Mouse (Mus musculus) CH12.LX (cell line): ENCODE data around the gene Vmn1r3. TPM values are rescaled to one million over a fixed set of nuclear protein-coding genes. Genes with fewer than 3 reads are reported as not detected.

Experiments
- DNase-seq: peaks from one replicate; pipeline ENCODE4 v3.0.0-alpha.2; 2013; ENCODE audit errors: extremely low read depth
- H3K27ac ChIP-seq: 2 replicates; pipeline ENCODE4 v1.5.1; 2012; ENCODE audit warnings: low read depth, mild to moderate bottlenecking, control low read depth, moderate library complexity; ENCODE audit not compliant: insufficient read depth
- H3K27me3 ChIP-seq: replicated peaks from 2 replicates; pipeline ENCODE3; 2012; ENCODE audit warnings: inconsistent platforms
- H3K36me3 ChIP-seq, 2 experiments: replicated peaks in 1 of 2; 2 replicates each; pipeline versions ENCODE3 to v1.6.1; 2012; ENCODE audit warnings: inconsistent platforms in 1 of 2, low read length in 1 of 2, mild to moderate bottlenecking in 1 of 2, mixed read lengths in 1 of 2, moderate library complexity in 1 of 2; ENCODE audit not compliant: control insufficient read depth in 1 of 2, insufficient read depth in 1 of 2
- H3K4me1 ChIP-seq, 2 experiments: 2 replicates each; pipeline ENCODE4 v1.6.1; 2012; ENCODE audit warnings: inconsistent platforms in 1 of 2, moderate library complexity in 1 of 2; ENCODE audit not compliant: insufficient read depth in 2 of 2, control insufficient read depth in 1 of 2
- H3K4me2 ChIP-seq: 2 replicates; pipeline ENCODE4 v1.6.1; 2012; ENCODE audit warnings: low read depth, mild to moderate bottlenecking, control low read depth; ENCODE audit not compliant: poor library complexity, insufficient read depth, severe bottlenecking
- H3K4me3 ChIP-seq, 3 experiments: fragments of 150-350 bp in 1 of 3; sonication (generic) in 1 of 3; replicated peaks in 1 of 3; 2 replicates each; pipeline versions ENCODE3 to v1.5.1; 2011 to 2012; ENCODE audit warnings: low read depth in 2 of 3, low read length in 2 of 3, mild to moderate bottlenecking in 2 of 3, moderate library complexity in 2 of 3, control low read depth in 1 of 3, improper control_type of control experiment in 1 of 3, inconsistent platforms in 1 of 3, mixed read lengths in 1 of 3; ENCODE audit not compliant: poor library complexity in 1 of 3
- H3K79me2 ChIP-seq: replicated peaks from 2 replicates; pipeline ENCODE4 v1.6.1; 2012; ENCODE audit warnings: mild to moderate bottlenecking, moderate library complexity; ENCODE audit not compliant: control insufficient read depth, poor library complexity, insufficient read depth, severe bottlenecking; ENCODE audit errors: extremely low read depth
- H3K9ac ChIP-seq: 2 replicates; pipeline ENCODE4 v1.6.1; 2012; ENCODE audit warnings: low read depth, mild to moderate bottlenecking, control low read depth, moderate library complexity; ENCODE audit not compliant: insufficient read depth
- H3K9me3 ChIP-seq: replicated peaks from 2 replicates; pipeline ENCODE3; 2012; ENCODE audit warnings: low read length, inconsistent platforms, mixed read lengths
- CHD1 ChIP-seq: IDR thresholded peaks from 2 replicates; pipeline ENCODE4 v1.6.1; 2012; ENCODE audit warnings: low read depth, low read length, improper control_type of control experiment, inconsistent platforms
- CHD2 ChIP-seq: IDR thresholded peaks from 2 replicates; pipeline ENCODE4 v1.6.1; 2011; ENCODE audit warnings: low read length, improper control_type of control experiment
- CTCF ChIP-seq, 2 experiments: IDR thresholded peaks in 1 of 2; conservative IDR thresholded peaks in 1 of 2; 2 replicates each; pipeline ENCODE4 v1.5.1; 2011 to 2012; ENCODE audit warnings: low read depth in 2 of 2, low read length in 2 of 2, improper control_type of control experiment in 1 of 2, inconsistent platforms in 1 of 2, mild to moderate bottlenecking in 1 of 2, moderate library complexity in 1 of 2
- ELF1 ChIP-seq: IDR thresholded peaks from 2 replicates; pipeline ENCODE4 v1.6.1; 2014; ENCODE audit warnings: low read depth, mild to moderate bottlenecking, inconsistent platforms, low read length, improper control_type of control experiment
- EP300 ChIP-seq: IDR thresholded peaks from 2 replicates; pipeline ENCODE4 v1.6.1; 2011; ENCODE audit warnings: low read length, improper control_type of control experiment
- ETS1 ChIP-seq: conservative IDR thresholded peaks from 2 replicates; pipeline ENCODE4 v1.6.1; 2012; ENCODE audit warnings: low read depth, mild to moderate bottlenecking, inconsistent platforms, low read length, improper control_type of control experiment, moderate library complexity
- IRF4 ChIP-seq: IDR thresholded peaks from 2 replicates; pipeline ENCODE4 v1.6.1; 2014; ENCODE audit warnings: low read depth, mild to moderate bottlenecking, inconsistent platforms, low read length, improper control_type of control experiment
- KAT2A ChIP-seq: IDR thresholded peaks from 2 replicates; pipeline ENCODE4 v1.6.1; 2012; ENCODE audit warnings: low read length, improper control_type of control experiment, inconsistent platforms; ENCODE audit not compliant: insufficient replicate concordance
- MXI1 ChIP-seq: IDR thresholded peaks from 2 replicates; pipeline ENCODE4 v1.6.1; 2011; ENCODE audit warnings: mild to moderate bottlenecking, low read depth, low read length, improper control_type of control experiment
- MYC ChIP-seq: IDR thresholded peaks from 2 replicates; pipeline ENCODE4 v1.6.1; 2011; ENCODE audit warnings: low read depth, mild to moderate bottlenecking, improper control_type of control experiment, low read length
- PAX5 ChIP-seq: IDR thresholded peaks from 2 replicates; pipeline ENCODE4 v1.6.1; 2012; ENCODE audit warnings: low read length, inconsistent platforms, mixed read lengths
- POLR2A ChIP-seq: IDR thresholded peaks from 2 replicates; pipeline ENCODE4 v1.6.1; 2011; ENCODE audit warnings: low read depth, mild to moderate bottlenecking, improper control_type of control experiment, low read length
- RCOR1 ChIP-seq: conservative IDR thresholded peaks from 2 replicates; pipeline ENCODE4 v1.6.1; 2012; ENCODE audit warnings: low read depth, mild to moderate bottlenecking, inconsistent platforms, low read length, improper control_type of control experiment
- SIN3A ChIP-seq: IDR thresholded peaks from 2 replicates; pipeline ENCODE4 v1.6.1; 2012; ENCODE audit warnings: low read length, improper control_type of control experiment, inconsistent platforms
- UBTF ChIP-seq: IDR thresholded peaks from 2 replicates; pipeline ENCODE4 v1.6.1; 2012; ENCODE audit warnings: low read depth, mild to moderate bottlenecking, inconsistent platforms, low read length, improper control_type of control experiment, moderate library complexity
- USF1 ChIP-seq: IDR thresholded peaks from 2 replicates; pipeline ENCODE4 v1.6.1; 2014; ENCODE audit warnings: low read depth, mild to moderate bottlenecking, inconsistent platforms, low read length, improper control_type of control experiment
- USF2 ChIP-seq: conservative IDR thresholded peaks from 2 replicates; pipeline ENCODE4 v1.6.1; 2011; ENCODE audit warnings: low read depth, low read length, improper control_type of control experiment
- ZC3H11A ChIP-seq: IDR thresholded peaks from 2 replicates; pipeline ENCODE4 v1.6.1; 2012; ENCODE audit warnings: low read depth, mild to moderate bottlenecking, inconsistent platforms, low read length, improper control_type of control experiment
- ZKSCAN1 ChIP-seq: IDR thresholded peaks from 2 replicates; pipeline ENCODE4 v1.6.1; 2012; ENCODE audit warnings: low read depth, inconsistent platforms, low read length, improper control_type of control experiment, borderline replicate concordance
- ZNF384 ChIP-seq: IDR thresholded peaks from 2 replicates; pipeline ENCODE4 v1.6.1; 2012; ENCODE audit warnings: low read depth, low read length, improper control_type of control experiment, inconsistent platforms
- dilution Hi-C: fragments of 300-500 bp; cut with MboI; formaldehyde crosslinking; loops from 2 replicates; pipeline ENCODE4 v1.14.3; 2020; ENCODE audit warnings: low sequenced_read_pairs; ENCODE audit not compliant: extremely low pct_unique_long_range_greater_than_20kb, extremely low pct_ligation_motif_present
- in situ Hi-C: fragments of 300-500 bp; cut with MboI; formaldehyde crosslinking; loops from 3 replicates; pipeline ENCODE4 v1.14.3; 2019; ENCODE audit warnings: low sequenced_read_pairs, low pct_ligation_motif_present, low pct_unique_long_range_greater_than_20kb, mixed read lengths
- polyA plus RNA-seq: library from polyadenylated mRNA; unstranded; fragments of >175 nt; gene quantifications from 2 replicates; pipeline ENCODE4 v1.2.1, GENCODE M21; 2012; ENCODE audit warnings: low read depth; ENCODE audit not compliant: insufficient read length
- total RNA-seq, 2 experiments: library from RNA; depleted of rRNA; stranded (reverse); fragments of 300-350 nt in 1 of 2; fragments of >200 nt in 1 of 2; gene quantifications; 2 replicates each; pipeline ENCODE4 v1.2.3; 2012 to 2014

Gene Vmn1r3
- total and polyA plus RNA-seq, 3 experiments = not detected

DNA sequence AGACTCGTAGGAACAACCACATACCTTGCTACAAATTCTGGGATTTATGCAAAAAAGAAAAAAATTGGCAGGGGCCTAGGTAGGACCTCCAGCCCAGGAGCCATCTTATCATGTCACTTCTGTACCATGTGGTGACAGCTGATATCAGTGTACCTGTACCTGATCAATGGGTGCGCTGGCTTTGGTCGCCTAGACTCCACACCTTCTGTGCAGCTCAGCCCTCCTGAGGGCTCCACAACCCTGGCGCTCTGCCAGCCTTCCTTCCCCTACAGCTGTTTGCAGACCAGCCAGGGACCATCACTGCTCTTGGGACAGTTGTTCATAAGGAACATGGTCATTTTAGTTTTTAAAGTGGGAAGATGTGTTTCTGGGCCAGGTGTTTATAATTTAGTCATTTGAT lies 44.4 kb upstream of the Vmn1r3 start:
- Histone ChIP-seq H3K36me3 (no peaks in the 10 kb centered on the region), H3K9ac (no peak overlapping the region), H3K27me3 (no peaks in the 10 kb centered on the region), H3K4me3 (no peak overlapping the region), H3K27ac (no peak overlapping the region), H3K79me2 (no peaks in the 10 kb centered on the region), H3K9me3 (no peaks in the 10 kb centered on the region), H3K4me2 (no peak overlapping the region)
- dilution Hi-C loops (no loop called here), in situ Hi-C loops (loop anchor here (25.0 kb wide), 1 partner anchor 183 kb away; no protein-coding TSS in a partner anchor)
- DNase-seq = no peak
- TF ChIP-seq KAT2A (no peak), UBTF (no peak), USF1 (no peak), CTCF (conservative IDR thresholded peaks at IDR 0.05 in 1 of 2, IDR thresholded peaks at IDR 0.05 in 1 of 2; ENCODE audit: low read depth in 2 of 2, low read length in 2 of 2) (no peak), USF2 (no peak), POLR2A (no peak), ZNF384 (no peak), RCOR1 (no peak), ZKSCAN1 (no peak), ELF1 (no peak), MXI1 (no peak), SIN3A (no peak), ZC3H11A (no peak), MYC (no peak)
- TF ChIP-seq, all 38 proteins: peak for 0
- H3K4me1 ChIP-seq = peaks cover 0 to 35% of the 10 kb centered on the region in 2 experiments; a peak in 2 of 4 replicates

DNA sequence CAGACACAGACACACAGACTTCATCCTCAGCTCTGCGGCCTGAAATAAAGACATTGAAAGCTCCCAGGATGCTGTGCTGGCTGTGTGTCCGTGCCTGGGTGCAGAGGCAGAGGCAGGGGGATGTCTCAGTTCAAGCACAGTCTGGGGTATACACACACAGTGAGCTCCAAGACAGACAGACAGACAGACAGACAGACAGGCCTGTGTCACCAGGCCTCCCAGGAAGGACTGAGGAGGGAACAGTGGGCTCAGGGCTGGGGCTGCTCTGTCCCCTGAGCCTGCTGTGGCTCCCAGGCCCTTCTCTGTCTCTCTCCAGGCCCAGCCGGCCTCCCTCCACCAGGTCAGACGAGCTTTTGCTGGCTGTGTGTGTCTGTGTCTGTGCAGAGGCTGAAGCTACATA lies 43.3 kb upstream of the Vmn1r3 start:
- no peak overlapping the region for H3K4me3 ChIP-seq

More for the DNA sequence above, 43.3 kb upstream of the Vmn1r3 start:
- no peak overlapping the region for H3K27ac ChIP-seq
- TF ChIP-seq CHD2 (no peak), IRF4 (no peak), EP300 (no peak), PAX5 (no peak), CHD1 (no peak), ETS1 (no peak)
- DNase-seq = no peak
- no peak overlapping the region for H3K9ac ChIP-seq
- H3K36me3 ChIP-seq = no peaks in the 10 kb centered on the region
- H3K9me3 ChIP-seq = no peaks in the 10 kb centered on the region
- dilution Hi-C loops (no loop called here), in situ Hi-C loops (loop anchor here (25.0 kb wide), 1 partner anchor 184 kb away; no protein-coding TSS in a partner anchor)
- H3K4me1 ChIP-seq = peaks cover 0 to 35% of the 10 kb centered on the region in 2 experiments; a peak in 2 of 4 replicates
- H3K27me3 ChIP-seq = no peaks in the 10 kb centered on the region
- no peaks in the 10 kb centered on the region for H3K79me2 ChIP-seq
- no peak overlapping the region for H3K4me2 ChIP-seq
